Mouse (Mus musculus): ENCODE results near the gene Gm45062. TPM values are rescaled to one million over a fixed set of nuclear protein-coding genes. Genes with fewer than 3 reads are reported as not detected.
"Not testable (repeated sequence)": the region's sequence is repeated elsewhere in the genome, so short reads cannot be mapped to it uniquely, and the experiment has no call there.

Gene Gm45062
- total and polyA plus RNA-seq, 3 experiments, result 2.2 to 3.6 TPM; not detected in 1

DNA sequence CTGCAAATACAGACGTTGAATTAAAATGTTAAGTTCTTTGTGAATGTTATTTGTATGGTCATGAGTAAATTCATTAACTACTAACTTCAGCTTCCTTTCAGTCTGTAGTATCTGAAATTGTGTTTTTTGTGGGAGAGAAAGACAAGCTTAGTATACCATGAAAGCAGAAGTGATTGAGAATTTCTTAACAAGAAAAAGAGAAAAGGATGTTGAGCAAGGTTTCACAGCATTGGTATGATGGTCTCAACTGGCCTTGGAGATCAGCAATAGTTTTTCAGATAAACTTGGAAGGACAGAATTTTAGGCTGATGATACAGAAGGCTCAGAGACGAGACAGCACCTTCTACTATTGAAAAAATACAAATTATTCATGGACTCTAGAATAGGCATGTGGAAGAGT, 277.7 kb downstream of the Gm45062 start:
- TF ChIP-seq POLR2AphosphoS5 (IDR thresholded peaks at IDR 0.05; ENCODE audit: borderline replicate concordance, low read depth, low read length) (no peak), TBP (IDR thresholded peaks at IDR 0.05; ENCODE audit: low read depth, low read length) (no peak), NELFE (IDR thresholded peaks at IDR 0.05; ENCODE audit: low read depth, low read length) (no peak), UBTF (IDR thresholded peaks at IDR 0.05; ENCODE audit: borderline replicate concordance, insufficient read depth, low read depth, low read length) (no peak), ELF1 (IDR thresholded peaks at IDR 0.05; ENCODE audit: low read depth, low read length) (no peak), HCFC1 (IDR thresholded peaks at IDR 0.05; ENCODE audit: low read depth, low read length) (no peak), RAD21 (IDR thresholded peaks at IDR 0.05; ENCODE audit: low read depth, low read length) (no peak), MEF2A (IDR thresholded peaks at IDR 0.05; ENCODE audit: extremely low read depth, insufficient replicate concordance, low read depth, low read length, poor library complexity, severe bottlenecking) (no peak), ZNF384 (IDR thresholded peaks at IDR 0.05; ENCODE audit: low read depth, low read length) (no peak), TAL1 (IDR thresholded peaks at IDR 0.05; ENCODE audit: low read length) (no peak), ZC3H11A (IDR thresholded peaks at IDR 0.05; ENCODE audit: low read depth, low read length) (no peak), MAX (IDR thresholded peaks at IDR 0.05; ENCODE audit: low read length) (no peak), MXI1 (IDR thresholded peaks at IDR 0.05; ENCODE audit: low read depth, low read length) (no peak), MYB (IDR thresholded peaks at IDR 0.05; ENCODE audit: low read depth, low read length) (no peak), RCOR1 (IDR thresholded peaks at IDR 0.05; ENCODE audit: low read depth, low read length) (no peak), USF2 (IDR thresholded peaks at IDR 0.05; ENCODE audit: borderline replicate concordance in 1 of 2, insufficient read depth in 1 of 2, low read depth in 1 of 2, low read length in 2 of 2) (no peak), POLR2AphosphoS2 (IDR thresholded peaks at IDR 0.05; ENCODE audit: low read length) (no peak)
- H3K4me3 ChIP-seq (ENCODE audit: control insufficient read depth in 1 of 2, insufficient read depth in 1 of 2, low read depth in 2 of 2, low read length in 2 of 2), result no peak overlapping the region
- DNase-seq (ENCODE audit: low read depth, low spot score), result no peak
- H3K9me3 ChIP-seq (replicated peaks; ENCODE audit: insufficient read depth, low read length), result no peaks in the 10 kb centered on the region
- H3K4me1 ChIP-seq (ENCODE audit: control insufficient read depth in 1 of 2, insufficient read depth in 2 of 2, low read length in 2 of 2), result no peaks in the 10 kb centered on the region; a peak in 2 of 4 replicates
- H3K27ac ChIP-seq (ENCODE audit: control insufficient read depth, low read depth, low read length), result no peak overlapping the region
- no peaks in the 10 kb centered on the region for H3K27me3 ChIP-seq (ENCODE audit: control insufficient read depth in 1 of 2, insufficient read depth in 2 of 2, low read length in 2 of 2)
- H3K9ac ChIP-seq (ENCODE audit: control insufficient read depth, low read depth, low read length, poor library complexity, severe bottlenecking), result no peak overlapping the region
- H3K79me2 ChIP-seq (ENCODE audit: control insufficient read depth, insufficient read depth, low read length, poor library complexity), result no peaks in the 10 kb centered on the region
- H3K36me3 ChIP-seq (ENCODE audit: control insufficient read depth in 1 of 2, insufficient read depth in 2 of 2, low read length in 2 of 2), result peaks cover 0 to 5% of the 10 kb centered on the region in 2 experiments; a peak in 1 of 4 replicates

GRCm38 (mm10) chr6:8541531-8541930, 282.3 kb downstream of the Gm45062 start:
- not testable (repeated sequence) for H3K4me3 ChIP-seq (ENCODE audit: control insufficient read depth in 1 of 2, insufficient read depth in 1 of 2, low read depth in 2 of 2, low read length in 2 of 2); H3K36me3 ChIP-seq (ENCODE audit: control insufficient read depth in 1 of 2, insufficient read depth in 2 of 2, low read length in 2 of 2)

More at GRCm38 (mm10) chr6:8541531-8541930, 282.3 kb downstream of the Gm45062 start:
- not testable (repeated sequence) for H3K9ac ChIP-seq (ENCODE audit: control insufficient read depth, low read depth, low read length, poor library complexity, severe bottlenecking); H3K27me3 ChIP-seq (ENCODE audit: control insufficient read depth in 1 of 2, insufficient read depth in 2 of 2, low read length in 2 of 2); DNase-seq (ENCODE audit: low read depth, low spot score); H3K9me3 ChIP-seq (replicated peaks; ENCODE audit: insufficient read depth, low read length); H3K27ac ChIP-seq (ENCODE audit: control insufficient read depth, low read depth, low read length); H3K4me1 ChIP-seq (ENCODE audit: control insufficient read depth in 1 of 2, insufficient read depth in 2 of 2, low read length in 2 of 2); H3K79me2 ChIP-seq (ENCODE audit: control insufficient read depth, insufficient read depth, low read length, poor library complexity)
